Mouse (Mus musculus): ENCODE results near the gene Zdhhc8. TPM values are rescaled to one million over a fixed set of nuclear protein-coding genes. Genes with fewer than 3 reads are reported as not detected.
A peak's percentile ranks its signal among the peaks of the same experiment; 100 is the strongest.

Gene Zdhhc8
- polyA plus RNA-seq, 1 experiment from 2014 or later = 4.3 TPM

DNA sequence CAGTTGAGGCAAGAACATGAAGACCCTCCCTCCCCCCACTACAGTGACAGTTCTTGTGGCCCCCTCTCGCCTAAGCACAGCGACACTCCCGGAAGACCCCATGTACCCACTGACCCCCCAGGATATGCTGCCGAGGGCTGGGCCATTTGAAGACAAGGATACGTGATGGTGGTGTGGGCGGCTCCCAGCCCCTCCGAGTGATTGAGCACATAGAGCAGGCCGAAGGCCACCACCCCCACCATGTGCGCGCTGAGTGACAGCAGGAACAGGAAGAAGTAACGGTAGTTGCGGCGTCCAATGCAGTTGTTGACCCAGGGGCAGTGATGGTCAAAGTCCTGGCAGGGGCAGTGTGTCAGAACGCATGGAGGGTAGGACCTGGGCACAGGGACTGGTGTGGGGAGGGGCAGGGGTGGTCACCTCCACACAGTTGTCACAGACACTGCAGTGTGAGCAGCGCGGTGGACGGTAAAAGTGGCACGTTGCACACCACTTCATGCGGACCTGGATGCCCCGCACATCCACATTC, 7.0 kb downstream of the Zdhhc8 start:
- no peak overlapping the region for H3K9ac ChIP-seq
- no peaks in the 10 kb centered on the region for H3K27me3 ChIP-seq (replicated peaks)
- H3K4me2 ChIP-seq = no peak overlapping the region
- ATAC-seq = peak; percentile 38; the same call in 1 of the 2 replicates
- no peak overlapping the region for H3K27ac ChIP-seq
- no peak overlapping the region for H3K4me3 ChIP-seq
- peaks cover 42% of the 10 kb centered on the region for H3K36me3 ChIP-seq
- WGBS (ENCODE audit: insufficient replicate concordance) = 82% methylated on average over 20 of the region's 20 CpGs
- H3K4me1 ChIP-seq = peaks cover 21% of the 10 kb centered on the region
- H3K9me3 ChIP-seq (replicated peaks) = no peaks in the 10 kb centered on the region

DNA sequence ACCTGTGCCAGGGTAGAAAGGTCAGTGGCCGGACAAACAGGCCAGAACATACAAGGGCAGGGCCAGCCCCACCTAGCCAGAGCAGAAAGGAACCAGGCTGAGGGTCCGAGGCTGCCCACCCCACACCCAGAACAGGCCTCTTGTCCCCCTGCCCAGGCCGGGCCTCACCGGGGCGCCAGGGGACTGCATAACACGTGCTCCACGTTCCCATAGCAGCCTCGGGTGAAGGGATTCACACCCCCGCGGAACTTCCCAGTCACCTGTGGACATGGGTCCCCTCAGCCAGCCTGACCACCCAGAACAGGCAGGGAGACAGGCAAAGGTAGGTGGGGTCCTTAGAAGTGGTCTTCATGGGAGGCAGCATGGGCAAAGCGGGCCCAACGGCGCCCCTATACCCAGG, 7.7 kb downstream of the Zdhhc8 start:
- no peak for ATAC-seq

DNA sequence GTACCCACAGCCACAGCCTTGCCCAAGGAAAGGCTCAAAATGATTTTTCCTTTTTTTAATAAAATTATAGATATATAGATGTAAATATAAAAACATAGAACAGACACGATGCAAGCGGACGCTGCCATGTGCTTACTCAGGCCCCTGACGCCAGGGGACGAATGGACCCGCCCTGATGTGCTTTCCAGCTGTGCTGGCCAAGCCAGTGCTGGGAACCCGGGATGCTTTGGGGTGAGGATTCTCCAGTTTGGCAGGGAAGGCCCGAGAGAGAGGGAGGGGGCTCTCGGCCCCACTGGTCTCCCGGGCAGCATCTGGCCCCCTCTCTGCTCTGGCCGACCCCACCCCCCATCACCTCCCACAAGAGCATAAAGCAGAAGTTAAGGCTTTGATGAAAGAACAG, 12.7 kb downstream of the Zdhhc8 start:
- no peak for ATAC-seq
- H3K36me3 ChIP-seq = peaks cover 48% of the 10 kb centered on the region

More for the DNA sequence above, 7.7 kb downstream of the Zdhhc8 start:
- H3K4me2 ChIP-seq = no peak overlapping the region
- H3K4me1 ChIP-seq = peaks cover 21% of the 10 kb centered on the region
- no peak overlapping the region for H3K9ac ChIP-seq
- no peaks in the 10 kb centered on the region for H3K27me3 ChIP-seq (replicated peaks)
- no peak overlapping the region for H3K27ac ChIP-seq
- no peak overlapping the region for H3K4me3 ChIP-seq
- H3K36me3 ChIP-seq = peaks cover 50% of the 10 kb centered on the region
- 75% methylated on average over 13 of the region's 13 CpGs for WGBS (ENCODE audit: insufficient replicate concordance)
- H3K9me3 ChIP-seq (replicated peaks) = no peaks in the 10 kb centered on the region

DNA sequence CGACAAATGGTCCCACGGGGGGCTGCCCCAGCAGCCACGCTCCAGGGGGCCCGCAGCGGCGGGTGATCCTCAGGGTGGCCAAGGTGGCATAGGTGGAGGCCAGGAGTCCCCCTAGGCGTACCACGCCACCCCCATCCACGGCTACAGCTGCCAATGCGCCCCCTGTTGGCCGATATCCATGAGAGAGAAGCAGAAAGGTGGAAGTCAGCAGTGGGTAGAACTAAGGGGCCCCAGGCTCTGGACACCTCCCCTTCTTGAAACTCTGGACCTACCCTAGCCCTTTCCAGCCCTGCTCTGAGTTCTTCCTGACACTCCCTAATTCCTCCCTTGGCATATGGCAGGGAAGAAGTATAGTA, 13.4 kb downstream of the Zdhhc8 start:
- H3K36me3 ChIP-seq = peaks cover 42% of the 10 kb centered on the region
- 72% methylated on average over 11 of the region's 11 CpGs for WGBS (ENCODE audit: insufficient replicate concordance)
- H3K27ac ChIP-seq = no peak overlapping the region
- ATAC-seq = no peak
- H3K9me3 ChIP-seq (replicated peaks) = no peaks in the 10 kb centered on the region
- H3K4me3 ChIP-seq = no peak overlapping the region
- no peak overlapping the region for H3K9ac ChIP-seq
- H3K4me1 ChIP-seq = peaks cover 7% of the 10 kb centered on the region
- H3K4me2 ChIP-seq = no peak overlapping the region
- peaks cover 4% of the 10 kb centered on the region; the same call in 1 of the 2 replicates for H3K27me3 ChIP-seq (replicated peaks)

More for the DNA sequence above, 12.7 kb downstream of the Zdhhc8 start:
- no peak overlapping the region for H3K27ac ChIP-seq
- peaks cover 7% of the 10 kb centered on the region for H3K4me1 ChIP-seq
- WGBS (ENCODE audit: insufficient replicate concordance) = 69% methylated on average over 11 of the region's 11 CpGs
- H3K9me3 ChIP-seq (replicated peaks) = no peaks in the 10 kb centered on the region
- H3K4me3 ChIP-seq = no peak overlapping the region
- H3K9ac ChIP-seq = no peak overlapping the region
- H3K27me3 ChIP-seq (replicated peaks) = peaks cover 4% of the 10 kb centered on the region; the same call in 1 of the 2 replicates
- H3K4me2 ChIP-seq = no peak overlapping the region

DNA sequence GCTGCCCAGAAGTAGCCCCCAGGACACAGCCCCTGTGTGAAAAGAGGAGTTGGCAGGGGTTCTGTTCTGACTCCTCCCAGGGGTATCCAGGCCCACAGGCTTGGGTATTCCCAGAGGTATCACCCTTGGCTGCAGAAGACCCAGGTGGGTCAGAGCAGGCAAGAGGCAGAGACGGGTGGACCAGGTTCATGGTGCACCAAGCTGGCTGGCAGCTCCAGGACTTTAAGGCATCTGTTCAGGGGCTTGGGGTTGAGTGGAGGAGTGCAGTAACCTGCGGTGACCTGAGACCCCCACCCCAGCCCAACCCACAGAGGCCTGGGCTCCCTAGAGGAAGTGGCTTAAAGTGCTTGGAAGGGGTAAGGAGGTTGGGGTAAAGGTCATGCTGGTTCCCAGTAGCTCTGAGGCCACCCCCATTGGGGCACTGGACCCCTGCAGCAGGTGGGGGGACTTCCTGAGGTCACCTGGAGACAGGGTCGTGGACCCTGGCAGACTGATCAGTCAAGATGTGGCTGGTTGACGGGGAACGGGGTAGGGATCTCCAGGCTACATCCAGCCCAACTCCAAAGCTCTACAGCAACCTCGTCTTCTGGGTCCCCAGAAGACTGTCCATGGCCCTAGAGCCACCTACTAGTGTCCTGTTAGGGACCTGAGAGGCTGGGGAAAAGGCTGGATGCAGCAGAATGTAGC, 13.9 kb downstream of the Zdhhc8 start:
- no peak overlapping the region for H3K4me3 ChIP-seq
- peaks cover 7% of the 10 kb centered on the region for H3K4me1 ChIP-seq
- no peak overlapping the region for H3K9ac ChIP-seq
- peaks cover 37% of the 10 kb centered on the region for H3K36me3 ChIP-seq
- no peak overlapping the region for H3K4me2 ChIP-seq
- no peak overlapping the region for H3K27ac ChIP-seq
- H3K9me3 ChIP-seq (replicated peaks) = no peaks in the 10 kb centered on the region
- ATAC-seq = no peak
- H3K27me3 ChIP-seq (replicated peaks) = peaks cover 5% of the 10 kb centered on the region; the same call in 1 of the 2 replicates
- WGBS (ENCODE audit: insufficient replicate concordance) = 64% methylated on average over 6 of the region's 6 CpGs

DNA sequence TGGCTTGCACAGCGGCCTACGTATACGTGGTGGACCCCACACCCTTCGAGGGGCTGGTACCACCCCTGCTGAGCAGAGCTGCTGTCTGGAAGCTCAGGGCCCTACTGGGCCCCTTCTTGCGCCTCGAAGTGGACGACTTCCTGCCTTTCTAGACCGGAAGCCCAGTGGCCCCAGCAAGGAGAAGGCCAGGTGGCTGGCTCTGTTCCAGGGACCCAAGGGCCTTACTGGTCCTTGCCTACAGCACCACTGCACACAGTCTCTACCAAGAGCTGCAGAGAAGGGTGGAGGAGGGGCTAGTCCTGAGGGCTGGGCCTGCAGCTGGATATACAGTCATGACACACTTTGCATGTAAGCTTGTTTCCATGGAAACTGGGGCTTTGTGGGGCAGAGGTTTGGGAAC, 14.9 kb downstream of the Zdhhc8 start:
- no peak overlapping the region for H3K27ac ChIP-seq
- peaks cover 28% of the 10 kb centered on the region for H3K36me3 ChIP-seq
- H3K4me2 ChIP-seq = no peak overlapping the region
- WGBS (ENCODE audit: insufficient replicate concordance) = 37% methylated on average over 8 of the region's 8 CpGs
- no peaks in the 10 kb centered on the region for H3K9me3 ChIP-seq (replicated peaks)
- peaks cover 7% of the 10 kb centered on the region for H3K4me1 ChIP-seq
- H3K9ac ChIP-seq = no peak overlapping the region
- no peak overlapping the region for H3K4me3 ChIP-seq
- ATAC-seq = peak; percentile 43; the same call in 1 of the 2 replicates
- H3K27me3 ChIP-seq (replicated peaks) = peaks cover 10% of the 10 kb centered on the region; the same call in 1 of the 2 replicates

DNA sequence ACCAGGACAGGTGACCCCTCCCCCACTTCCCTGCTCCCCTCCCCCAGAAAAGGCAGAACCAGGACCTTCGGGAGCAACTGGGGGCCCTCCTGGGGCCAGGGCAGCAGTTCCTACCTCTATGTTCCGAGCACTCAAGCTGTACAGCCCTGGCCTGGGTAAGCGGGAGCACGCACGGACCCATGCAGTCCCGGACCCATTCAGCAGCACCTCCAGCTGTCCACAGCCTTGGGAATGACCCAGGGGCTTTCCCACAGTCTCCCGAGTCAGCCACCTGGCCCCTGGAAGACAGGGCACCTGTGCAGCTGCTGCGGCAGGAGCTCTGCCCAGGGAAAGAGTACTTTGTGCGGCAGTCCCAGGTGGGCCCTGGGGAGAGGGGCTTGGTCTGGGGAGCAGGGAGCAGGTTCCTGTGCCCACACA, 16.3 kb downstream of the Zdhhc8 start:
- Histone ChIP-seq H3K27me3 (replicated peaks) (peaks cover 15% of the 10 kb centered on the region; the same call in 1 of the 2 replicates), H3K4me3 (no peak overlapping the region), H3K27ac (no peak overlapping the region), H3K36me3 (peaks cover 14% of the 10 kb centered on the region), H3K4me1 (peaks cover 7% of the 10 kb centered on the region), H3K9me3 (replicated peaks) (no peaks in the 10 kb centered on the region), H3K9ac (no peak overlapping the region), H3K4me2 (no peak overlapping the region)
- no peak for ATAC-seq
- 72% methylated on average over 9 of the region's 9 CpGs for WGBS (ENCODE audit: insufficient replicate concordance)

DNA sequence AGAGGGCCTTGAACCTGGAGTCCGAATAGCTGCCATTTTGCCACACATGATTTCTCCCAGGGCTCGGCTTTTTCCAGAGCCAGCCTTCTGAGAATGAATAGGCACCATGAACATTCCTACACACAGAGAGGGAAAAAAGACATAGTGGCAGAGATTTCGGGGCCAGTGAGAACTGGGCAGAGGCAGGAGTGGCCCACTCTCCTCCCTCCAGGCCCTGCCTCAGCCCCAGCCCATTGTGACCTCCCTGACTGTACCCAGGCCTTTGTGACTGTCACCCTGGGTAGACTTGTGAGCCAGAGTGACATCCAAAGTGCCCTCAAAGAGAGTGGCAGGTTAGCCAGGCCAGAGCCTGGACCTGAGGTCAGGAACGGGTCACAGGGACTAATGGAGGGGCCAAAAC, 17.4 kb downstream of the Zdhhc8 start, which contains the start of gene Ccdc188:
TSS of gene Ccdc188 (plus strand) at position 301 of the 400 bp plus-strand sequence.
- WGBS (ENCODE audit: insufficient replicate concordance) = 64% methylated on average over 4 of the region's 4 CpGs

DNA sequence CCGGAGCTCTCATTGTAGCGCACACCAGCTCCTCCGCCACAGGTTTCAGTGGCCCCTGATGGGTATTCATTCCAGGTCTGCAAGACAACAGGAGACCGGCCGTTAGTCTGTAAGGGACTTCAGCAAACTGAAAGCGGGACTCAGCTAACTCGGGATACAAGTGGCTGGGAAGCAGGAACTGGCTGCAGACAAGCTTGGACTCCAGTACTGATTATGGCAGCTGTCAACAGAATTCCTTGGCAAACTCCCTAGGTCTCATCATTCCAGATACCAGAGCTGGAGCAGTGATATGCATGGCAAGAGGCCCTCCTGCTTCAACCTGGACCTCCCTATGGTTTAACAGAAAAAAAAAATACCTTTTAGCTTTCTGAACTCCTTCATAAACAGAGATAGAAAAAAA, 20.1 kb downstream of the Zdhhc8 start:
- Histone ChIP-seq H3K9ac (no peak overlapping the region), H3K36me3 (no peaks in the 10 kb centered on the region), H3K9me3 (replicated peaks) (no peaks in the 10 kb centered on the region), H3K4me1 (peaks cover 1% of the 10 kb centered on the region), H3K27ac (no peak overlapping the region), H3K4me2 (no peak overlapping the region), H3K27me3 (replicated peaks) (peaks cover 27% of the 10 kb centered on the region), H3K4me3 (no peak overlapping the region)
- no peak for ATAC-seq
- 76% methylated on average over 7 of the region's 7 CpGs for WGBS (ENCODE audit: insufficient replicate concordance)

More for the DNA sequence above, 17.4 kb downstream of the Zdhhc8 start, which contains the start of gene Ccdc188:
- Histone ChIP-seq H3K27me3 (replicated peaks) (peaks cover 22% of the 10 kb centered on the region; the same call in 1 of the 2 replicates), H3K9ac (no peak within 1 kb of the TSS), H3K4me2 (no peak within 1 kb of the TSS), H3K36me3 (peaks cover 4% of the 10 kb centered on the region; the same call in 1 of the 2 replicates), H3K27ac (no peak within 1 kb of the TSS), H3K4me1 (peaks cover 7% of the 10 kb centered on the region), H3K4me3 (no peak within 1 kb of the TSS), H3K9me3 (replicated peaks) (no peaks in the 10 kb centered on the region)
- ATAC-seq = no peak

DNA sequence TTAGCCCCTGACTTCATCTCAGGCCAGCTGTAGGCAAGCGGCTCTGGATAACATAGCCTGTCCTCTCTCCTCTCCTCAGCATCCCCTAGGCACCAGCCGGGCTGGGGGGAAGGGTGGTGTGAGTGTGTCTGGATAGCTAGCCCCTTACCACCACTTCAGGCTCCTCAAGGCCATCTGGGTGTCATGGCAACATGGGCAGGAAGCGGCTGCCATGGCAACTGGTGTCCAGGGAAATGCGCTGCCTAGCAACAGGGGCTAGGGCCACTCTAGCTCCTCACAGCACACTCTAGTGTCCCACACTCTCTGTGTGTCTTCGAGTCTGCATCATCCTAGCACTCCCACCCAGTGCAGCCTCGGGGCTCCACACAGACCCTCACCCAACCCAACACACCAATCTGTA, 21.2 kb downstream of the Zdhhc8 start:
- Histone ChIP-seq H3K9me3 (replicated peaks) (no peaks in the 10 kb centered on the region), H3K9ac (no peak overlapping the region), H3K36me3 (no peaks in the 10 kb centered on the region), H3K27me3 (replicated peaks) (peaks cover 34% of the 10 kb centered on the region), H3K4me1 (no peaks in the 10 kb centered on the region), H3K4me2 (no peak overlapping the region), H3K4me3 (no peak overlapping the region), H3K27ac (no peak overlapping the region)
- WGBS (ENCODE audit: insufficient replicate concordance) = 53% methylated on average over 6 of the region's 6 CpGs
- 0 out of 2 replicates have a peak, but pooled peaks have one; percentile 19 for ATAC-seq

DNA sequence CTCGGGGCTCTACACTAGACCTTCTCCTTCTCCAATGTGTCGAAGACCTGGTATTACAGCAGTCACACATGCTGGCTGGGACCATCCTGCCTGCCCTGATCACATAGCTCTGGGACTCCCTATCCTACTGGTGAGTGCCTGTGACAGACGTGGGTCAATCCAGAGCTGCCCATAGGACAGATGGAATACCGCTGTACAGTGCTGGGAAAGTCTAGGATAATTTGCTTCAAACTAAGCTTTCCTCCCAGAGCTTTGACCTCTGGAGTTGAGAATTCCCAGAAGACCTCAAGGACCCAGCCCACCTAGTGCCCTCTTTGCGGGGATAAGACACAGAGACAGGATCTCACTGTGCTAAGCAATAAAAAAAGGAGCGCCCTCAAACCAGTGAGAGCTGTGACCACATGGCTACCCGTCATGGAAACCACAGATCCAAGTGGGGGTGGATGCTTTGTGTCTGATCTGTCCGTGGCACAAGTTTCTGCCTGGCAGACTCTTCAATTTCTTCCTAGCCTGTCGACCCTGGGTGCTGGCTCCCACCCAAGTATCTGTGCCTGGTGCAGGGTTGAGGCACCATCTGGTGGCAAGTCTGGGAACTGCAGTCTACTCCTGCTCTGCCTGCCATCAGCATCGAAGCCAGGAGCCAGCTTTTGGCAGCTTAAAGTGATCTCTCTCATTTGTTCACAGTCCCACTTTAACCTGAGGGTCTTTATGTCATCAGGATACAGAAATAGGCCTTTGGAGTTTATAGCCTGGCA, 23.3 kb downstream of the Zdhhc8 start:
- Histone ChIP-seq H3K4me1 (no peaks in the 10 kb centered on the region), H3K36me3 (no peaks in the 10 kb centered on the region), H3K27ac (no peak overlapping the region), H3K9me3 (replicated peaks) (no peaks in the 10 kb centered on the region), H3K4me3 (no peak overlapping the region), H3K9ac (no peak overlapping the region), H3K27me3 (replicated peaks) (peaks cover 33% of the 10 kb centered on the region; the same call in 1 of the 2 replicates), H3K4me2 (no peak overlapping the region)
- ATAC-seq = 0 out of 2 replicates have a peak, but pooled peaks have one; percentile 49
- 37% methylated on average over 10 of the region's 10 CpGs for WGBS (ENCODE audit: insufficient replicate concordance)

Data from liver, embryonic 12.5 days (tissue).